Mouse (Mus musculus): ENCODE measurements around the gene Fbln2. TPM values are rescaled to one million over a fixed set of nuclear protein-coding genes. Genes with fewer than 3 reads are reported as not detected.

Gene Fbln2
- total RNA-seq (2023): 0.95 TPM

DNA sequence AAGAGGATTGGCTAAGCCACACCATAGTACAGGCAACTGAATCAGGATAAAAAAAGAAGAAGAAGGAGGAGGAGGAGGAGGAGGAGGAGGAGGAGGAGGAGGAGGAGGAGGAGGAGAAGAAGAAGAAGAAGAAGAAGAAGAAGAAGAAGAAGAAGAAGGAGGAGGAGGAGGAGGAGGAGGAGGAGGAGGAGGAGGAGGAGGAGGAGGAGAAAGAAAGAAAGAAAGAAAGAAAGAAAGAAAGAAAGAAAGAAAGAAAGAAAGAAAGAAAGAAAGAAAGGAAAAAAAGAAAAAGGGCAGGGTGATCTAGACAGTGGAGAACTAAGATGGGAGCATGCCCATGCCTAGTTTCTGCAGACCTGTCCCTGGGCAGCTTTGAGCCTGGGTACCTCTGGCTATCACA lies at the start of gene Fbln2:
Gene Fbln2 (plus strand): TSS at position 301 of the 400 bp plus-strand sequence.

Other genes with a start within 250 kb of the Fbln2 start
- gene Iqsec1, start 223.8 kb upstream of the Fbln2 start, total RNA-seq (2023): 194 TPM
- 265 TPM for gene Nup210, start 95.6 kb upstream of the Fbln2 start, total RNA-seq (2023)
- gene Hdac11, start 55.8 kb upstream of the Fbln2 start, total RNA-seq (2023): 0.95 TPM
- not detected for gene Wnt7a, start 198.9 kb downstream of the Fbln2 start, total RNA-seq (2023)